Mouse (Mus musculus) forebrain, postnatal 0 days (tissue): Measurements from ENCODE around the gene Olfr1260. TPM values are rescaled to one million over a fixed set of nuclear protein-coding genes. Genes with fewer than 3 reads are reported as not detected.

ENCODE experiments used
- ATAC-seq: fragments of 200-750 bp; cut with Nextera tagmentation; 2 replicates; pipeline ENCODE4 v1.8.0; 2017; ENCODE audit warnings: mild to moderate bottlenecking, moderate library complexity
- DNase-seq: peaks from one replicate; pipeline ENCODE4 v3.0.0-alpha.2; 2015
- H3K27ac ChIP-seq: fragments of 300-500 bp; sonication (generic); 2 replicates; pipeline ENCODE4 v1.5.1; 2014; ENCODE audit warnings: low read depth, mild to moderate bottlenecking, antibody characterized with exemption, low read length, moderate library complexity, mixed read lengths
- H3K27me3 ChIP-seq: fragments of 300-500 bp; sonication (generic); 2 replicates; pipeline ENCODE4 v1.6.1; 2014; ENCODE audit warnings: mild to moderate bottlenecking, low read length, mixed read lengths; ENCODE audit not compliant: insufficient read depth
- H3K36me3 ChIP-seq: fragments of 300-500 bp; sonication (generic); 2 replicates; pipeline ENCODE4 v1.6.1; 2014; ENCODE audit warnings: mild to moderate bottlenecking, moderate library complexity; ENCODE audit not compliant: insufficient read depth
- H3K4me1 ChIP-seq: fragments of 300-500 bp; sonication (generic); 2 replicates; pipeline ENCODE4 v1.6.1; 2014; ENCODE audit warnings: antibody characterized with exemption; ENCODE audit not compliant: insufficient read depth
- H3K4me2 ChIP-seq: fragments of 300-500 bp; sonication (generic); 2 replicates; pipeline ENCODE4 v1.6.1; 2014; ENCODE audit warnings: low read depth, mild to moderate bottlenecking, moderate library complexity
- H3K4me3 ChIP-seq: fragments of 300-500 bp; sonication (generic); 2 replicates; pipeline ENCODE4 v1.5.1; 2014; ENCODE audit warnings: low read depth, low read length, mixed read lengths
- H3K9ac ChIP-seq: fragments of 300-500 bp; sonication (generic); 2 replicates; pipeline ENCODE4 v1.6.1; 2014; ENCODE audit warnings: mild to moderate bottlenecking
- H3K9me3 ChIP-seq: fragments of 300-500 bp; sonication (generic); 2 replicates; pipeline ENCODE4 v1.6.1; 2016; ENCODE audit warnings: low read length
- CTCF ChIP-seq: sonication (generic); IDR thresholded peaks from 2 replicates; pipeline ENCODE4 v1.5.1; 2016; ENCODE audit warnings: antibody characterized with exemption, control low read depth, low read depth
- WGBS: fragments of 180-500 bp; shearing (Covaris S2); extraction: QIAGEN DNeasy Blood & Tissue Kit; methylation state at CpG from one replicate; pipeline ENCODE4 v1.1.7; 2014; 5-methylcytosine and 5-hydroxymethylcytosine counted together
- polyA plus RNA-seq: library from polyadenylated mRNA; unstranded; fragments of >200 nt; fragmentation: Nextera tagmentation; extraction: Ambion mirVana; gene quantifications from 2 replicates; pipeline ENCODE4 v1.2.1, GENCODE M21; 2015
- total RNA-seq: library from RNA; depleted of rRNA; stranded (reverse); fragments of >200 nt; gene quantifications from 2 replicates; pipeline ENCODE4 v1.2.3, GENCODE M21; 2014; rRNA removed

Olfr1260 gene
- total and polyA plus RNA-seq, 2 experiments from 2014 or later = not detected

DNA sequence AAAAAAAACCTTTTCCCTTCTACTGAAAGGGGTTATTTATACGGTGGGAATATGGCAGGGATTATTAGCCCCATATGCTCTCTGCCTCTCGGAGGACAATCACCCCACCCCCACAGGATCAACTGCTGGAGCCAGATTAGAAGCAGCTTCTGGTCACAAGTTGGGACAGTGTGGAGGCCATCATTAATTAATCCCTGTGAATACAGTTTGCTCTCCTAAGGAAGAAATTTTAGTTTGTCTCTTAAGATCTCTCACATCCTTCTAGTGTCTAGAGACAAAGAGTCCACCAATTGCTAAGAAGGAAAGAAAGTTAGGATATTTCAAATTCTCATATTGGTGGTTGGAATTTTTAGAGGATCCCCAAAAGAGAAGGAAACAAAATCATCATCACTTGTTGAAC, 51.3 kb downstream of the Olfr1260 start, which contains the start of gene Olfr1264:
Olfr1264 (minus strand) TSS at position 101 of the 400 bp plus-strand sequence.
- Histone ChIP-seq H3K9me3 (no peaks in the 10 kb centered on the region), H3K4me3 (no peak within 1 kb of the TSS), H3K27me3 (no peaks in the 10 kb centered on the region), H3K36me3 (no peaks in the 10 kb centered on the region), H3K27ac (no peak within 1 kb of the TSS), H3K4me1 (no peaks in the 10 kb centered on the region), H3K4me2 (no peak within 1 kb of the TSS), H3K9ac (no peak within 1 kb of the TSS)
- WGBS = 67% methylated on average over 2 of the region's 2 CpGs
- no peak for TF ChIP-seq CTCF
- ATAC-seq (no peak), DNase-seq (no peak)

Other genes starting within 250 kb of the Olfr1260 start
- not detected in 2 replicates for gene Olfr1252, start 249.3 kb upstream of the Olfr1260 start, total RNA-seq
- gene Olfr1252, start 249.3 kb upstream of the Olfr1260 start, polyA plus RNA-seq = not detected in 2 replicates
- not detected in 2 replicates for gene Olfr1253, start 217.2 kb upstream of the Olfr1260 start, total RNA-seq
- gene Olfr1253, start 217.2 kb upstream of the Olfr1260 start, polyA plus RNA-seq = not detected in 2 replicates
- not detected in 2 replicates for gene Olfr1254, start 180.7 kb upstream of the Olfr1260 start, total RNA-seq
- not detected in 2 replicates for gene Olfr1254, start 180.7 kb upstream of the Olfr1260 start, polyA plus RNA-seq
- not detected in 2 replicates for gene Olfr1255, start 162.3 kb upstream of the Olfr1260 start, total RNA-seq
- gene Olfr1255, start 162.3 kb upstream of the Olfr1260 start, polyA plus RNA-seq = not detected in 2 replicates
- gene Olfr1256, start 132.8 kb upstream of the Olfr1260 start, total RNA-seq = not detected in 2 replicates
- not detected in 2 replicates for gene Olfr1256, start 132.8 kb upstream of the Olfr1260 start, polyA plus RNA-seq
- not detected in 2 replicates for gene Olfr48, start 126.1 kb upstream of the Olfr1260 start, total RNA-seq
- not detected in 2 replicates for gene Olfr48, start 126.1 kb upstream of the Olfr1260 start, polyA plus RNA-seq
- not detected in 2 replicates for gene Olfr1257, start 95.9 kb upstream of the Olfr1260 start, total RNA-seq
- gene Olfr1257, start 95.9 kb upstream of the Olfr1260 start, polyA plus RNA-seq = not detected in 2 replicates
- gene Olfr1258, start 47.0 kb upstream of the Olfr1260 start, total RNA-seq = not detected in 2 replicates
- not detected in 2 replicates for gene Olfr1258, start 47.0 kb upstream of the Olfr1260 start, polyA plus RNA-seq
- not detected in 2 replicates for gene Olfr1259, start 25.7 kb upstream of the Olfr1260 start, total RNA-seq
- gene Olfr1259, start 25.7 kb upstream of the Olfr1260 start, polyA plus RNA-seq = not detected in 2 replicates
- not detected in 2 replicates for gene Olfr1261, start 16.9 kb downstream of the Olfr1260 start, total RNA-seq
- gene Olfr1261, start 16.9 kb downstream of the Olfr1260 start, polyA plus RNA-seq = not detected in 2 replicates
- not detected in 2 replicates for gene Olfr1262, start 25.8 kb downstream of the Olfr1260 start, total RNA-seq
- gene Olfr1262, start 25.8 kb downstream of the Olfr1260 start, polyA plus RNA-seq = not detected in 2 replicates
- not detected in 2 replicates for gene Olfr1263, start 37.8 kb downstream of the Olfr1260 start, total RNA-seq
- not detected in 2 replicates for gene Olfr1263, start 37.8 kb downstream of the Olfr1260 start, polyA plus RNA-seq
- gene Olfr1264, start 51.2 kb downstream of the Olfr1260 start, total RNA-seq = not detected in 2 replicates
- gene Olfr1264, start 51.2 kb downstream of the Olfr1260 start, polyA plus RNA-seq = not detected in 2 replicates
- not detected in 2 replicates for gene Olfr1265, start 61.0 kb downstream of the Olfr1260 start, total RNA-seq
- gene Olfr1265, start 61.0 kb downstream of the Olfr1260 start, polyA plus RNA-seq = not detected in 2 replicates
- not detected in 2 replicates for gene Olfr140, start 89.3 kb downstream of the Olfr1260 start, total RNA-seq
- gene Olfr140, start 89.3 kb downstream of the Olfr1260 start, polyA plus RNA-seq = not detected in 2 replicates
- not detected in 2 replicates for gene Olfr1269, start 147.1 kb downstream of the Olfr1260 start, total RNA-seq
- not detected in 2 replicates for gene Olfr1269, start 147.1 kb downstream of the Olfr1260 start, polyA plus RNA-seq
- not detected in 2 replicates for gene Olfr32, start 168.0 kb downstream of the Olfr1260 start, total RNA-seq
- not detected in 2 replicates for gene Olfr32, start 168.0 kb downstream of the Olfr1260 start, polyA plus RNA-seq
- gene Olfr1270, start 178.8 kb downstream of the Olfr1260 start, total RNA-seq = not detected in 2 replicates
- not detected in 2 replicates for gene Olfr1270, start 178.8 kb downstream of the Olfr1260 start, polyA plus RNA-seq